Mouse (Mus musculus): ENCODE results near the gene Cfap126.
"Not testable (repeated sequence)": the region's sequence is repeated elsewhere in the genome, so short reads cannot be mapped to it uniquely, and the experiment has no call there.

Gene Cfap126

DNA sequence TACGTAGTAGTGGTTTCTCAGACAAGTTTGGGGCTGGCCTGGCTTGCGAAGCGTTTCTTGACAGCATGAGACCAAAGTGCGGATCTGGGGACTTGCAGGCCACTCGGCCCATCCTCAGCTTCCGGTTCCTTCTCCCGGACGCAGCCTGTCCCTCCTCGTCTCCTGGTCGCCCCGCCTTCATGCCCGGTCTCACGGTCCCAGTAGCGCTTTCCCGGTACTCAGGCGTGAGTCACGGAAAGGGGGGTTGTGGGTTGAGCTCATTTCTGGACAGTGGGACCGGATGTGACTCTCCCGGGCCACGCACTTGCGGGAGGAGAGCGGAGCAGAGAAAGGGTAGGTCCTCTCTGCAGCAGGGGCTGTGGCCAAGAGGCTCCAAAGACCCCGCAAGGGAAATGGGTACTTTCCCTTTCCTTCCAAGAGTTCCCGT lies at the start of gene Cfap126:
Gene Cfap126 (plus strand): TSS at position 46 of the 427 bp plus-strand sequence.
- peak; percentile 88 for DNase-seq (ENCODE audit: low read depth)

DNA sequence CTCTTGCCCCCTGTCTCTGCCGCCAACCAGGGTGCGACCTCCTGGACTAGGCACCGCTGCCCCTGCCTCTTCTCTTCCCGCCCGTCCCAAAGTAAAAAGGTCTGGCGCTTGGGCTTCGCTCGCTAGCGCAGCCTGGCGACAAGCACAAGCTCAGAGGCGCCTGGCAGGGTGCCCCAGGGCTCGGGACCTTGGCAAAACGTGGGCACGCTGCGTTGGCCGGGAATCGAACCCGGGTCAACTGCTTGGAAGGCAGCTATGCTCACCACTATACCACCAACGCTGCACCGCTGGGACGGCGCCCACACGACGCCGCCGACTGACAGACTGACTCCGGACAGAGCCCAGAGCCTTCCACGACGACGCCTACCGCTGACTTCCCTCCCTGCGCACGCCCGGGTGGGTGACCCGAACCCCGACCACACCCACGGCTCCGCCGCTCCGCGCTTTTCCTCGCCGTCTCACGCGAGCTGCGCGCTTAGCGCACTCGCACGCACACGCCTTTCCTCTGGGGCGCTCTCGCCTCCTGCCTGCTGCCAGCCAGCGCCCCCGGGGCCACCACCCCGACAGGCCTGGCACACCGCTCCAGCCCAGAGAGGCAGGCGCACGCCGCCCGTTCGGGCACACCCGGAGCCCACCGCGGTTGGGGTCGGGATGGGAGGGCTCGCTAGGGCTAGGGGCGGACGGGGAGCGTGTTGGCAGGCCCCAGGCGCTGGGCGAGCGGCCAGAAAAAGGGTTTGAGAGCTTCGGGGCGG lies 49.1 kb upstream of the Cfap126 start, which contains the start of gene Fcgr3:
Gene Fcgr3 (minus strand): TSS at position 445 of the 752 bp plus-strand sequence.
- not testable (repeated sequence) for DNase-seq (ENCODE audit: low read depth)

DNA sequence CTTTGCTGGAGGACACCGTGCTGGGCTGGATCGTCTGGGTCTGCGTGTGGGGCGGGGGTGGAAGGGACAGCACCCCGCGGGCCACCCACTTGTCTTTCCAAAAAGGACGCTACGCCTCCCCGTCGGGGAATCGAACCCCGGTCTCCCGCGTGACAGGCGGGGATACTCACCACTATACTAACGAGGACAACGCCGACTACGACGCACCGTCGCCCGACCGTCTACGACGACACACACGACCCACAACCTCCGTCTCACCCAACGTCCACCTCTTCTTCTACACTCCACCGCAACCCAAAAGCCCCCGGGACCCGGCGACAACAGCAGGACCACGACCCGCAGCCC lies 48.5 kb upstream of the Cfap126 start:
- DNase-seq (ENCODE audit: low read depth): not testable (repeated sequence)

DNA sequence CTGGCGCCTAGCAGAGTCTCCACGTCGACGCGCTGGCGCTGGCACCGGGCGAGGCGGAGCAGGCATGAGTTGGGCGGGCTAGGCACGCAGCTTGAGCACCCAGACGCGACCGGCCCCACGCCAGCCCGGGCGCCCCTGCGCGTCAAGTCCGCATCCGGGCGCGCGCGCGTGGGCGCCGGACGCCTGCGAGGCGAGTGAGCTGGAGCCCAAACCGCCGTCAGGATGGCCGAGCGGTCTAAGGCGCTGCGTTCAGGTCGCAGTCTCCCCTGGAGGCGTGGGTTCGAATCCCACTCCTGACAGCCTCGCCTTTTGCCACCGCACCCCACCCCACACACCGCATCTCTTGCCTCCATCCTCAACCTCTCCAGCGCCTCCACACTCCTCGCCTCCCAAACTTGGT lies 48.0 kb upstream of the Cfap126 start:
- not testable (repeated sequence) for DNase-seq (ENCODE audit: low read depth)

- DNase-seq (ENCODE audit: low read depth): not testable (repeated sequence)
These were observed 47.1 kb upstream of the Cfap126 start for GRCm38 (mm10) chr1:171066583-171066982.

DNA sequence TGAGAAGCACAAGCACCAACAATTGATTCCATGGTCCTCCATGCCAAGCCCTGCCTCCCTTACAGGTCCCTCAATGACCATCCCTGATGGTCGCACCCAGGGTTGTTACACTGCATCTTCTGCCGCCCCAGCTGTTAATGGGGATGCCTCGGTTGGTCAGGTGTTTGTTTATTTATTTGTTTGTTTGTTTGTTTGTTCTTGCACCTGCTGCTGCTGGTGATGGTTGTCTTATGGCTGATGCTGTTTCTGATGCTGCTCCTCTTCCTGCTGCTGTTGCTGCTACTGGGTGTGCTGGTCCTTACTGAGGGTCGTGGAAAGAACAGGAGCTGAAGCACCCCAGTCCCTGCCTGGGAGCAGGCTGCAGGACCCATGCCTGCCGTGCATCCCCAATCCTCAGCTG lies 45.8 kb upstream of the Cfap126 start:
- not testable (repeated sequence) for DNase-seq (ENCODE audit: low read depth)

DNA sequence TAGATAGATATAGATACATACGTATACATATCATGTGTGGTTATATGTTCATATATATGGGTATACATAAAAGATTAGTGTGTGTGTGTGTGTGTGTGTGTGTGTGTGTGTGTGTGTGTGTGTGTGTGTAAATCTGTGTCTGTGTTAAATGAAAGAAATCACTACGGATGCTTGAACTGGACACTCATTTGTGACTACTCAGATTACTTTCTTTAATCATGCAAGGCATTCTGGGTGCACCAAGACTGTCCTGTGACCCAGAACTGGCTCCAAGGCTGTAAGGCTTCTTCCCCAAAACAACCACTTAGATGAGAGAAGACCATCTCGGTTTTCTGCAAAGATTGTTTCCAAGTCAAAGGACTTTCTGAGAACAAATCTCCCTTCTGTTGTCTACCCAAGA lies 44.2 kb upstream of the Cfap126 start:
- DNase-seq (ENCODE audit: low read depth): not testable (repeated sequence)

DNA sequence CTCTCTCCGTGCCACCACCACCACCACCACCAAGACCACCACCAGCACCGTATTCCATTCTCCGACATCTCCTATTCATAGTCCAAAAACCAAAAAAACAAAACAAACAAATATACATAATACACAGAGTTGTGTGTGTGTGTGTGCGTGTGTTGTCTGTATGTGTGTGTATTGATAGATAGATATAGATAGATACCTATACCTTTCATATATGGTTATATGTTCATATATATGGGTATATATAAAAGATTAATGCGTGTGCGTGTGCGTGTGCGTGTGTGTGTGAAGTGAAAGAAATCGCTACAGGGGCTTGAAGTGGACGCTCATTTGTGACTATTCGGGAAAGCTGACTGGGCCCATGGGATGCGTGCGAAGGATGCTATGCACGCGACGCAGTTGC lies 42.8 kb upstream of the Cfap126 start:
- DNase-seq (ENCODE audit: low read depth): not testable (repeated sequence)

- DNase-seq (ENCODE audit: low read depth): not testable (repeated sequence)
These were observed 42.0 kb upstream of the Cfap126 start for GRCm38 (mm10) chr1:171071726-171072125.

GRCm38 (mm10) chr1:171072217-171072616 lies 41.5 kb upstream of the Cfap126 start:
- not testable (repeated sequence) for DNase-seq (ENCODE audit: low read depth)

DNA sequence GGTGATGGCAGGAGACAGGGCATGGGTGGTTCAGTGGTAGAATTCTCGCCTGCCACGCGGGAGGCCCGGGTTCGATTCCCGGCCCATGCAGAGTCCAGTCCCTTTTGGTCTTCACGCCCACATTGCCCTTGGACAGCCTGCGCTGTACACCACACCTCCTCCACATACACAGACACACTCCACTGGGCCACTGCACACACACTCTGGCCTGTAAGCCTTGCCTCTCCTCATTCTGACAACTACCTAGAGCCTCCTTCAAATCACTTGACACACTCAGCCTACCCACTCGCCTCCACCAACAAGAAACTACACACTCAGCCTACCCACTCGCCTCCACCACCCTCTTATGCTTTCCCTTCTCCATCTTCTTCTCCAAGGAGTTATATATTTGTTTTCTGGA lies 39.4 kb upstream of the Cfap126 start:
- not testable (repeated sequence) for DNase-seq (ENCODE audit: low read depth)

GRCm38 (mm10) chr1:171076176-171076575 lies 37.5 kb upstream of the Cfap126 start:
- DNase-seq (ENCODE audit: low read depth): not testable (repeated sequence)

DNA sequence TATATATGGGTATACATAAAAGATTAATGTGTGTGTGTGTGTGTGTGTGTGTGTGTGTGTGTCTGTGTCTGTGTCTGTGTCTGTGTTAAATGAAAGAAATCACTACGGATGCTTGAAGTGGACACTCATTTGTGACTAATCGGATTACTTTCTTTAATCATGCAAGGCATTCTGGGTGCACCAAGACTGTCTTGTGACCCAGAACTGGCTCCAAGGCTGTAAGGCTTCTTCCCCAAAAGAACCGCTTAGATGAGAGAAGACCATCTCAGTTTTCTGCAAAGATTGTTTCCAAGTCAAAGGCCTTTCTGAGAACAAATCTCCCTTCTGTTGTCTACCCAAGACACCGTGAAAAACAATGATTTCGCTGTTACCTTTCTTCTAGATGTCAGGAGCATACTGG lies 36.5 kb upstream of the Cfap126 start:
- DNase-seq (ENCODE audit: low read depth): not testable (repeated sequence)

DNA sequence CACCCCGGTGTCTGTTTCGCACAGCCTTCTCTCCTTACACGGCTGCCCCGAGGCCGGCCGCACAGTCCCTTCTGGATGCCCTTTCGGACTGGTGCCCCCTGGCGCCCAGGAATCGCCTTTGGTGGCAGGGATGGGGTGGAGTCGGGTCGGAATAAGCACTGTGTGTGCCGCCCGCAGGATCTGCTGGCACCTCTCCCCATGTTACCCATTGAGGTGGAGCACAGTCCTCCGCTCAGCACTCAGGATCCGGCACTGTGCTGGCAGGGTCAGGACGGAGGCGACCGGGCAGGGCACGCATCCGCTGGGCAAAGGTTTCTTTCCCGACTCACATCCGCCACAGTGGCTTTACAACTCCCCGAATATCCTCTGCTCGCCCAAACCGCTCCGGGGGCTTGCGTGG lies 35.8 kb upstream of the Cfap126 start:
- DNase-seq (ENCODE audit: low read depth): not testable (repeated sequence)

GRCm38 (mm10) chr1:171078419-171078818 lies 35.3 kb upstream of the Cfap126 start:
- not testable (repeated sequence) for DNase-seq (ENCODE audit: low read depth)

- not testable (repeated sequence) for DNase-seq (ENCODE audit: low read depth)
These were observed 34.4 kb upstream of the Cfap126 start for GRCm38 (mm10) chr1:171079345-171079744.

GRCm38 (mm10) chr1:171079825-171080224 lies 33.9 kb upstream of the Cfap126 start:
- DNase-seq (ENCODE audit: low read depth): not testable (repeated sequence)

- DNase-seq (ENCODE audit: low read depth): not testable (repeated sequence)
These were observed 32.0 kb upstream of the Cfap126 start for GRCm38 (mm10) chr1:171081512-171082231.

- no peak for DNase-seq (ENCODE audit: low read depth)
These were observed 28.0 kb upstream of the Cfap126 start for GRCm38 (mm10) chr1:171085718-171086117.

GRCm38 (mm10) chr1:171088237-171088869 lies 25.4 kb upstream of the Cfap126 start:
- not testable (repeated sequence) for DNase-seq (ENCODE audit: low read depth)

DNA sequence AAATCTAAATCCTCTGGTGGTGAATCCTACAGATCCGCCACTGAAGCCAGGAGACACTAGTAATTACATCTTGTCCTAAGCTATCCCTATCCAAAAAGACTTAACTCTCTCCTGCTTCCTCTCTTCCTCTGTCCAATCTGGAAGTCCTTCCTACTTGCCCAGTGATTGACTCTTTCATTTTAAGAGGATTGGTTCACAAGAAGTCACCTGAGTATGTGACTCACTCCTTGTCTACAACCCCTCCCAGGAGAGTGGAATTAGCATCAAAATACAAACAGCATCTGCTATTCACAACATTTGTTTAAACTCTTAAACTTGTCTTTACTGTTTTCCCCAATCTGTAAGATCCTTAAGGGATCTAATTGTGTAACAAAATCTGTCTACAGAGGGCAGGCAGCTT lies 23.8 kb upstream of the Cfap126 start:
- no peak for DNase-seq (ENCODE audit: low read depth)

DNA sequence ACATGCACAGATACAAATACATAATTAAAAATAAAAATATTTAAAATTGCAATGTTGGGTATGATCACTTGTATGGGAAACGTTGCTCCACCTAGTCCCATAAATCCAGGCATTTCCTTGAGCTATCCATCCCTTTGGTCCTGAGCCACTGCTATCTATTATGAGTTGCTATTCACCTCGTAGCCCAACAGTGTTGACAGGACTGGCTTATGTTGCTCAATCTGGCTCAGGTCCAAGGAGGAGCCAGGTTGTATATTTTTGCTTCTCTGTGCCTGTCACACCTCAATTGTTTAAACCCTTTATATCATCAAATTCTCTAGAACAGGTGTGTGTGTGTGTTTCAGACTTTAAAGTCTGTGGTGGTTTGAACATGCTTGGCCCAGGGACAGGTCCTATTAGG lies 23.0 kb upstream of the Cfap126 start:
- DNase-seq (ENCODE audit: low read depth): no peak

- peak; percentile 34 for DNase-seq (ENCODE audit: low read depth)
These were observed 19.3 kb upstream of the Cfap126 start for GRCm38 (mm10) chr1:171094424-171094823.
